Comparison of ENCODE assay signal across 12 mouse cellular contexts in genomic region chr15:82160731-82161640, GRCm38 (mm10). TPM values are rescaled to one million over a fixed set of nuclear protein-coding genes. Genes with fewer than 3 reads are reported as not detected.
DNase-seq lines count a peak whose midpoint lies in the region; ATAC-seq lines count a peak whose summit lies in the region.
"Had no signal": no experiment of that assay in that cellular context is flagged by ENCODE, and none has a peak within 500 bp of the region (broad histone marks: within the 10 kb centered on the region; RNA-seq: fewer than 3 reads in every experiment).

No protein-coding gene starts in this region.

- H3K36me3 ChIP-seq in heart, embryonic 16.5 days (ENCODE audit: control insufficient read depth, insufficient read depth) = no peaks in the 10 kb centered on the region
- H3K36me3 ChIP-seq in heart, embryonic 10.5 days = no peaks in the 10 kb centered on the region
- H3K36me3 ChIP-seq in embryonic facial prominence, embryonic 15.5 days = no peaks in the 10 kb centered on the region
- no peaks in the 10 kb centered on the region; the same call in 1 of the 2 replicates for H3K36me3 ChIP-seq in splenic B cell, adult 2 months (ENCODE audit: control insufficient read depth, insufficient read depth, low read length, poor library complexity, severe bottlenecking)
- H3K36me3 ChIP-seq in midbrain, embryonic 14.5 days (ENCODE audit: control insufficient read depth, insufficient read depth, low read length) = no peaks in the 10 kb centered on the region

- H3K9ac ChIP-seq in heart, embryonic 16.5 days (ENCODE audit: low read length) = 0 out of 2 replicates have a peak overlapping the region, but pooled peaks have one; percentile 11
- no peak overlapping the region for H3K9ac ChIP-seq in embryonic facial prominence, embryonic 15.5 days
- H3K9ac ChIP-seq in midbrain, embryonic 14.5 days (replicated peaks; ENCODE audit: low read length) = no peak overlapping the region

- H3K27me3 ChIP-seq in heart, embryonic 16.5 days (ENCODE audit: control insufficient read depth, insufficient read depth, low read length) = no peaks in the 10 kb centered on the region
- H3K27me3 ChIP-seq in heart, embryonic 10.5 days (ENCODE audit: insufficient read depth, poor library complexity, severe bottlenecking) = no peaks in the 10 kb centered on the region
- H3K27me3 ChIP-seq in embryonic facial prominence, embryonic 15.5 days = no peaks in the 10 kb centered on the region
- no peaks in the 10 kb centered on the region for H3K27me3 ChIP-seq in splenic B cell, adult 2 months (ENCODE audit: control insufficient read depth, insufficient read depth, low read length, poor library complexity, severe bottlenecking)
- no peaks in the 10 kb centered on the region for H3K27me3 ChIP-seq in midbrain, embryonic 14.5 days (ENCODE audit: control insufficient read depth, insufficient read depth, low read length)

- WGBS in heart, embryonic 16.5 days = 44% methylated on average over 11 of the region's 11 CpGs
- 58% methylated on average over 11 of the region's 11 CpGs for WGBS in heart, embryonic 10.5 days
- WGBS in embryonic facial prominence, embryonic 15.5 days = 56% methylated on average over 11 of the region's 11 CpGs
- WGBS in midbrain, embryonic 14.5 days = 86% methylated on average over 11 of the region's 11 CpGs

- no peaks in the 10 kb centered on the region for H3K9me3 ChIP-seq in heart, embryonic 16.5 days (replicated peaks; ENCODE audit: control insufficient read depth, low read length)
- no peaks in the 10 kb centered on the region for H3K9me3 ChIP-seq in heart, embryonic 10.5 days
- H3K9me3 ChIP-seq in embryonic facial prominence, embryonic 15.5 days (replicated peaks) = no peaks in the 10 kb centered on the region
- H3K9me3 ChIP-seq in midbrain, embryonic 14.5 days (ENCODE audit: control insufficient read depth, low read length) = no peaks in the 10 kb centered on the region

- ATAC-seq in heart, embryonic 16.5 days (replicated peaks; ENCODE audit: extremely low read depth, insufficient read depth, low FRiP score) = no peak
- no peak for ATAC-seq in embryonic facial prominence, embryonic 15.5 days (ENCODE audit: insufficient number of reproducible peaks, low FRiP score, low TSS enrichment, low read depth)
- ATAC-seq in midbrain, embryonic 14.5 days (ENCODE audit: low FRiP score, low TSS enrichment) = no peak

- no peak overlapping the region for H3K4me2 ChIP-seq in heart, embryonic 16.5 days (ENCODE audit: low read depth, low read length)
- 0 out of 2 replicates have a peak overlapping the region, but pooled peaks have one; percentile 3 for H3K4me2 ChIP-seq in embryonic facial prominence, embryonic 15.5 days (replicated peaks)
- H3K4me2 ChIP-seq in midbrain, embryonic 14.5 days (ENCODE audit: low read length) = no peak overlapping the region

- no peak for DNase-seq in heart, embryonic 10.5 days (ENCODE audit: low spot score)
- peak; percentile 21 for DNase-seq in lung, postnatal 10 days
- DNase-seq in lung, postnatal 4 days = no peak
- peak; percentile 13 for DNase-seq in splenic B cell, adult 2 months (ENCODE audit: low read depth, low spot score)
- DNase-seq in midbrain, embryonic 14.5 days = no peak
- no peak for DNase-seq in testis, postnatal 10 days (ENCODE audit: low spot score)
- DNase-seq: adrenal gland, adult 2 months; heart, adult 2 months; kidney, postnatal 14 days had no signal

- peak overlapping the region; percentile 72 for H3K27ac ChIP-seq in heart, embryonic 16.5 days (ENCODE audit: low read length)
- no peak overlapping the region for H3K27ac ChIP-seq in heart, embryonic 10.5 days
- peak overlapping the region; percentile 81 for H3K27ac ChIP-seq in embryonic facial prominence, embryonic 15.5 days (replicated peaks)
- H3K27ac ChIP-seq in midbrain, embryonic 14.5 days (replicated peaks; ENCODE audit: low read depth, low read length) = no peak overlapping the region
- H3K27ac ChIP-seq: heart, adult 2 months had no signal

- no peak overlapping the region for H3K4me3 ChIP-seq in heart, embryonic 16.5 days (ENCODE audit: low read length)
- H3K4me3 ChIP-seq in heart, embryonic 10.5 days = no peak overlapping the region
- no peak overlapping the region for H3K4me3 ChIP-seq in embryonic facial prominence, embryonic 15.5 days (replicated peaks)
- no peak overlapping the region for H3K4me3 ChIP-seq in midbrain, embryonic 14.5 days (replicated peaks; ENCODE audit: low read depth, low read length)
- H3K4me3 ChIP-seq: erythroblast, embryonic 14.5 days; heart, adult 2 months had no signal

- peaks cover 41% of the 10 kb centered on the region for H3K4me1 ChIP-seq in heart, embryonic 16.5 days (ENCODE audit: control insufficient read depth, insufficient read depth, low read length)
- H3K4me1 ChIP-seq in heart, embryonic 10.5 days = peaks cover 70% of the 10 kb centered on the region
- peaks cover 66% of the 10 kb centered on the region for H3K4me1 ChIP-seq in embryonic facial prominence, embryonic 15.5 days
- peaks cover 18% of the 10 kb centered on the region; the same call in 1 of the 2 replicates for H3K4me1 ChIP-seq in midbrain, embryonic 14.5 days (ENCODE audit: control insufficient read depth, insufficient read depth, low read length)

RNA-seq across cellular contexts. Expression of gene Srebf2, which starts 14.0 kb away (rescaled TPM):
- 91.6 and 92.0 TPM in 2 replicates for polyA plus RNA-seq in heart, embryonic 16.5 days (2015; fragmentation: Nextera tagmentation; extraction: Ambion mirVana)
- polyA plus RNA-seq in heart, embryonic 10.5 days (2016; fragmentation: Nextera tagmentation; extraction: Ambion mirVana) = 129 and 133 TPM in 2 replicates
- polyA plus RNA-seq in embryonic facial prominence, embryonic 15.5 days (2015; fragmentation: Nextera tagmentation; extraction: Ambion mirVana) = 159 and 162 TPM in 2 replicates
- polyA plus RNA-seq in midbrain, embryonic 14.5 days (2014; fragmentation: Nextera tagmentation; extraction: Ambion mirVana) = 132 and 158 TPM in 2 replicates

RNA-seq across cellular contexts. Expression of gene Ccdc134, which starts 33.3 kb away (rescaled TPM):
- 9.9 and 11.7 TPM in 2 replicates for polyA plus RNA-seq in heart, embryonic 16.5 days (2015; fragmentation: Nextera tagmentation; extraction: Ambion mirVana)
- 13.5 and 19.4 TPM in 2 replicates for polyA plus RNA-seq in heart, embryonic 10.5 days (2016; fragmentation: Nextera tagmentation; extraction: Ambion mirVana)
- polyA plus RNA-seq in embryonic facial prominence, embryonic 15.5 days (2015; fragmentation: Nextera tagmentation; extraction: Ambion mirVana) = 27.6 and 31.1 TPM in 2 replicates
- 10.0 and 11.0 TPM in 2 replicates for polyA plus RNA-seq in midbrain, embryonic 14.5 days (2014; fragmentation: Nextera tagmentation; extraction: Ambion mirVana)

RNA-seq across cellular contexts. Expression of gene Shisa8, which starts 51.6 kb away (rescaled TPM):
- 0.15 and 0.32 TPM in 2 replicates for polyA plus RNA-seq in heart, embryonic 16.5 days (2015; fragmentation: Nextera tagmentation; extraction: Ambion mirVana)
- polyA plus RNA-seq in heart, embryonic 10.5 days (2016; fragmentation: Nextera tagmentation; extraction: Ambion mirVana) = 0.11 and 0.13 TPM in 2 replicates
- polyA plus RNA-seq in embryonic facial prominence, embryonic 15.5 days (2015; fragmentation: Nextera tagmentation; extraction: Ambion mirVana) = 1.5 and 2.9 TPM in 2 replicates
- 0.70 and 1.5 TPM in 2 replicates for polyA plus RNA-seq in midbrain, embryonic 14.5 days (2014; fragmentation: Nextera tagmentation; extraction: Ambion mirVana)

Comparison
In these comparisons a context has a peak if more than half of its experiments do, and no peak if none do; other contexts are left out.
1. H3K27ac ChIP-seq: peak in heart, embryonic 16.5 days (single experiment) and embryonic facial prominence, embryonic 15.5 days (single experiment); none in heart, embryonic 10.5 days (single experiment) and midbrain, embryonic 14.5 days (single experiment).
2. DNase-seq: peak in lung, postnatal 10 days (single experiment) and splenic B cell, adult 2 months (single experiment); none in heart, embryonic 10.5 days (single experiment), lung, postnatal 4 days (0 of 2), midbrain, embryonic 14.5 days (single experiment) and testis, postnatal 10 days (single experiment).